Mouse (Mus musculus) MEL (cell line): ENCODE results near the gene Dcst1.

Experiments used
- CHD1 ChIP-seq: IDR thresholded peaks from 2 replicates; pipeline ENCODE4 v1.6.1; 2012; ENCODE audit warnings: low read depth, mild to moderate bottlenecking, inconsistent platforms, low read length, improper control_type of control experiment
- CTCF ChIP-seq, 3 experiments: IDR thresholded peaks in 2 of 3; conservative IDR thresholded peaks in 1 of 3; 2 replicates each; pipeline ENCODE4 v1.5.1; 2011 to 2012; ENCODE audit warnings: low read length in 3 of 3, low read depth in 2 of 3, mild to moderate bottlenecking in 2 of 3, improper control_type of control experiment in 1 of 3, inconsistent platforms in 1 of 3, mixed read lengths in 1 of 3, moderate library complexity in 1 of 3; ENCODE audit not compliant: control insufficient read depth in 1 of 3, insufficient read depth in 1 of 3, poor library complexity in 1 of 3, severe bottlenecking in 1 of 3
- E2F4 ChIP-seq: IDR thresholded peaks from 2 replicates; pipeline ENCODE4 v1.6.1; 2011; ENCODE audit warnings: low read depth, low read length, improper control_type of control experiment, borderline replicate concordance
- EP300 ChIP-seq, 2 experiments: IDR thresholded peaks; 2 replicates each; pipeline ENCODE4 v1.6.1; 2011; ENCODE audit warnings: improper control_type of control experiment in 2 of 2, low read length in 2 of 2, low read depth in 1 of 2, mild to moderate bottlenecking in 1 of 2
- MAZ ChIP-seq: IDR thresholded peaks from 2 replicates; pipeline ENCODE4 v1.6.1; 2012; ENCODE audit warnings: low read depth, mild to moderate bottlenecking, inconsistent platforms, low read length, improper control_type of control experiment
- NELFE ChIP-seq: IDR thresholded peaks from 2 replicates; pipeline ENCODE4 v1.6.1; 2011; ENCODE audit warnings: low read depth, low read length, improper control_type of control experiment
- NRF1 ChIP-seq: IDR thresholded peaks from 2 replicates; pipeline ENCODE4 v1.6.1; 2014; ENCODE audit warnings: low read depth, mild to moderate bottlenecking, inconsistent platforms, low read length, improper control_type of control experiment, moderate library complexity; ENCODE audit not compliant: poor library complexity, insufficient read depth, severe bottlenecking
- POLR2A ChIP-seq, 2 experiments: IDR thresholded peaks; 2 replicates each; pipeline ENCODE4 v1.6.1; 2011 to 2012; ENCODE audit warnings: low read length in 2 of 2, mild to moderate bottlenecking in 2 of 2, control low read depth in 1 of 2, improper control_type of control experiment in 1 of 2, low read depth in 1 of 2, moderate library complexity in 1 of 2; ENCODE audit not compliant: control insufficient read depth in 1 of 2, insufficient read depth in 1 of 2, poor library complexity in 1 of 2
- TAL1 ChIP-seq: IDR thresholded peaks from 2 replicates; pipeline ENCODE4 v1.6.1; 2012; ENCODE audit warnings: mild to moderate bottlenecking, inconsistent platforms, low read length, moderate library complexity, mixed read lengths
- USF2 ChIP-seq, 2 experiments: IDR thresholded peaks; 2 replicates each; pipeline ENCODE4 v1.6.1; 2011 to 2012; ENCODE audit warnings: improper control_type of control experiment in 2 of 2, low read length in 2 of 2, borderline replicate concordance in 1 of 2, inconsistent platforms in 1 of 2, low read depth in 1 of 2, mild to moderate bottlenecking in 1 of 2; ENCODE audit not compliant: insufficient read depth in 1 of 2
- ZC3H11A ChIP-seq: IDR thresholded peaks from 2 replicates; pipeline ENCODE4 v1.6.1; 2012; ENCODE audit warnings: low read depth, mild to moderate bottlenecking, inconsistent platforms, low read length, improper control_type of control experiment

DNA sequence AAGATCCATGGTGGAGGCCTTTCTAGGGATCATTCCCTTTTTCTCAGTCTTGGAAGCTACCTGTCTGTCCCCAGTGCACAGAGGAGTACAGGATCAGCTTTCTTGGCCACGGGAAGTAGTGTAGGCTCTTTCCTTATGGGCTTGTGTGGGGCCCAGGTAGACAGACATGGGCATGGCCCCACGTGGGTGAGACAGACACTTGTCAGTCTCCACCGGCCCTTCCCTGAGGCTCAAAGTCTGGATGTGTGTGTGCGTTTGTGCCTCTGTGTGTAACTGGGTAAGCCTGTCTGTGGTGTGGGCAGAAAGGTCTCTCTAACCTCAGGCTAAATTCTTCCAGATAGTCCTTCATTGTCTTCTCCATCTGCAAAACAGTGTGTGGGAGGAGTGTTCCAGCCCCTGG, 59.9 kb downstream of the Dcst1 start:
- TF ChIP-seq CTCF (IDR thresholded peaks at IDR 0.05 in 2 of 3, conservative IDR thresholded peaks at IDR 0.05 in 1 of 3; ENCODE audit: control insufficient read depth in 1 of 3, insufficient read depth in 1 of 3, low read depth in 2 of 3, low read length in 3 of 3, poor library complexity in 1 of 3, severe bottlenecking in 1 of 3) (no peak), E2F4 (no peak), ZC3H11A (no peak), POLR2A (IDR thresholded peaks at IDR 0.05; ENCODE audit: control insufficient read depth in 1 of 2, insufficient read depth in 1 of 2, low read depth in 1 of 2, low read length in 2 of 2, poor library complexity in 1 of 2) (no peak), TAL1 (no peak), EP300 (IDR thresholded peaks at IDR 0.05; ENCODE audit: low read depth in 1 of 2, low read length in 2 of 2) (no peak), NELFE (no peak), NRF1 (no peak), CHD1 (no peak), MAZ (no peak), USF2 (IDR thresholded peaks at IDR 0.05; ENCODE audit: borderline replicate concordance in 1 of 2, insufficient read depth in 1 of 2, low read depth in 1 of 2, low read length in 2 of 2) (no peak)
